Mouse (Mus musculus) monocyte, adult 2 months (primary cell): ENCODE measurements around the gene Zfp1.

Experiments used
- DNase-seq, 2 experiments: peaks; one replicate each; pipeline ENCODE4 v3.0.0; 2022; ENCODE audit warnings: low spot score in 2 of 2, low read depth in 1 of 2

Zfp1 gene

DNA sequence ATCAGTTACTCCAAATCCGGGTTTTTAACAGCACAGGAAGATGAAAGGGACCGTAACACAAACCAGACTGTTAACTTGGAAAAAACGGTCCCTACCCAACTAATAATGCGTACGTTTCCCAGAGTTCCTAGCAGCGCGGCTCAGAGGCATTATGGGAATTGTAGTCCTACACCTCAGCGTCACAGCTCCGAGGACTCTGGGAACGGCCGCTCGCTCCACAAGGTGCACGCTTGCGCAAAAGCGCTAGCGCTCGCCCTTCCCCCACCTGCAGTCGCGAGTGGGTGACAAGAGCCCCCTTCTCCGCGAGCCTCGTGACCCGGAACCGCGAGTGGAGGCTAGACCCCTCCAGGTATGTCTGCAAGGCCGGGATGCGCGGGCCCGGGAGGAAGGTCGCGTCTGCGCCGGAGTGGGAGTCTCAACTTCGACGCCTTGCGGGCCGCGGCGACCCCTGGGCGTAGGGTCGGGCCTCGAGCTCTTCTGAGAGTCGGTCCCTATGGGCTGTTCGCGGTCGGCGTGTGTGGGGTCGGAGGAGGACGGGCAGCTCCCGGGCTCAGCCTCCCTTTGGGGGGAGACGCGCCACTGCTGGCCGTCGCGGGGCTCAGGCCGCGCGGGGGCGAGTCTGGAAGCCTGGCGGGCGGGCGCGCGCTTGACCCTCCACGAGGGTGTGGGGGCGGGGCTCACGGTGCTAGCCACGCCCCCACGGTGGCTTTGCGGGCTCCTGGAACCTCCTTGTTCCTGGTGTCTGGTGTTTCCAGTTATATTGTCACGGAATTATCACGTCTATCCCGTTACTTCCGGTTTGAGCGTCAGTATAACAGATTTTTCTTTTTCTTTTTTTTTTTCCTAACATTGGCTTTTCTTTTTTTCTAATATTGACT, at the start of gene Zfp1:
Gene Zfp1, plus strand, starts transcription at position 138 of the 878 bp plus-strand sequence.
- DNase-seq, result peak; percentile 52 to 78

DNA sequence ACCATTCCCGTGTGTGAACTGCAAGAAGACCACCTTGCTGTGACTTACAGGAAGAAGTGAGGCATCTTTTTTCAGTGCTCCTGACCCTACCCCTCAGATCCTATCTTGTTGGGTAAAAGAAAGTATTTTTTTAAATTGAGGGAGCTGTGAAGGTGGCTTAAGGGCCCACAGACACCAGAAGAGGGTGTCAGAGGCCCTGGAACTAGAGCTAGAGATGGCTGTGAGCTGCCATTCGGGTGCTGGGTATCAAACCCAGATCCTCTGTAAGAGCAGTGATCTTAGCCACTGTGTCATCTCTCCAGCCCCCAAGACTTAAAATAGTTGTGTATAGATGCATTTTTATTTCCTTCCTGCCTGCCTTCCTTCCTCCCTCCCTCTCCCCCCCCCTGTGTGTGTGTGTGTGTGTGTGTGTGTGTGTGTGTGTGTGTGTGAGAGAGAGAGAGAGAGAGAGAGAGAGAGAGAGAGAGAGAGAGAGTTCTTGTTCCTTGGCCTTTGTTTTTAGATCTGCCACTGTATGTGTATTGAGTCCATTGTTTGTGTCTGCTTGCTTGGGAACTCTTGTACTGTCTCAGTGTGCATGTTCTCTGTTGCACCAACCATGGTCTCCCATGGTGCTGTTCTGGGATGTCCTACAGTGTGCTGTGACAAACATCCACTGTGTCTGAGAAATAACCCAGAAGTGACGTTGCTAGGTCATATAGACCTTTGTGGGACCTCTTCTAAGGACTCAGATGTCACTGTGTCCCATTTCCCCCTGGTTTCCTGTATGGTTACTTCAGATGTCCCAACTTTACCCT, 49.0 kb upstream of the Zfp1 start:
- no peak for DNase-seq

DNA sequence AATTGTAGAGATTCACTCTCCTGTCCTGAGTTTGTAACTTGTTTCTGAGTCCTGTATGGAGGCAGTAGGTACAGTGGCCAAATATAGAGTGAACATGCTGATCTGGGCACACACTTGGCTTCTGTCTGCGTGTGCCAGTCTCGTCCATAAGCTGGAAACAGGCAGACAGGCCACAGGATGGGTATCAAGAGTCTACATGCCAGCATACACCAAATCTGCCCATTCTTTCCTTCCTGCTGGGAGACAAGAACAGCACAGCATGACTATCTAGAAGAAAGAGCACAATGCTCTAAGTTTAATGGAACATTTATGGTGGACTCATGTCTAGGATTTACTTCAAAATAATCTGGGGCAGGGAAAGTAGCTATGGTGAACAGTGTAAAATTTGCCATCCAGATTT, 48.2 kb upstream of the Zfp1 start:
- no peak for DNase-seq

DNA sequence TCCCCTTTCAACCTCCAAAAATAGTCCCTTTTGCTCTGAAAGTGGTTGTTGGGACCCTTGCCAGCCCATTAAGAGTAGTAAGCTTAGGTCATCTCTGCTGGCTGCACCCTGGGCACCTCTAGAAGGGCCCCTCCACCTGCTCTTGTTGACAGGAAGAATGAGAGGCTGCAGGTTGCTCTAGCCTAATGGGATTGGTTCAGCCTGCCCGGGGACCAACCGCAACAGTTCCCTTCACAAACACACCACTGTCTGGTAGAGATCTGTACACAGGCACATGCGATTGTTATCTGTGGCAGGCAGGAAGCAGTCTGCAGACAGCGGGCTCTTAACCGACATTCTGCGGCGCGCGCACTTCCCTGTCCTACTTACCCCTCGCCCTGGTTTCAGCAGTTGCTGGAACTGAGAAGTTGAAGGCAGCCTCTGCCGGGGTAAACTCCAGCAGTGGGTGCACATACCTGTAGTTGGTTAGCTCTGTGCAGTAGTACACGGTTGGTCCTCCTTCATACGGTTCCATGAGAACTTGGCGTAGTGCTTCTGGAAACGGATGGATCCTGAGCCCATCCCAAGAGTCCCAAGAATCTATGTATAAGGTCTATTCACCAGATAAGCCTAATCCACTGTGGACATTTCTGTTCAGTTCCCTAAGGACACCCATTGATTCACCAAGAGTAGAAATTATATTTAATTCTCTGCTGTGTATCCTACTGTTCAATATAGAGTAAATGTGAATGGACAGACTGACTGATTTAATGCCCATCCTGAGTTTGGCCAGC, 47.3 kb upstream of the Zfp1 start:
- DNase-seq, result peak; percentile 6 to 28

DNA sequence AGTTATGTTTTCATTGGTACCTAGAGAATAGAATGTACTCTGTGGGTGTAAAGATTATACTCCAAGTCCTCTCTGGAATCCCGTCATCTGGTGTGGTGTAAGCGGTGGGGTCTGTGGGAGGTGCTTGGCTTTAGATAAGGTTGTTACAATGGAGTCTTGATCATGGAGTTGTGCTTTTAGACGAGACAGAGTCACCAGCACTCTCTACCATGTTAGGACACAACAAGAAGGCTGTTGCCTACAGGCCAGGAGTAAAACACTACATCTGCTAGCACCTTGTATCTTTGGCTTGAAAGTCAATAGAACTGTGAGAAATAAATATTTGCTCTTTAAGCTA, 46.7 kb upstream of the Zfp1 start:
- no peak for DNase-seq

DNA sequence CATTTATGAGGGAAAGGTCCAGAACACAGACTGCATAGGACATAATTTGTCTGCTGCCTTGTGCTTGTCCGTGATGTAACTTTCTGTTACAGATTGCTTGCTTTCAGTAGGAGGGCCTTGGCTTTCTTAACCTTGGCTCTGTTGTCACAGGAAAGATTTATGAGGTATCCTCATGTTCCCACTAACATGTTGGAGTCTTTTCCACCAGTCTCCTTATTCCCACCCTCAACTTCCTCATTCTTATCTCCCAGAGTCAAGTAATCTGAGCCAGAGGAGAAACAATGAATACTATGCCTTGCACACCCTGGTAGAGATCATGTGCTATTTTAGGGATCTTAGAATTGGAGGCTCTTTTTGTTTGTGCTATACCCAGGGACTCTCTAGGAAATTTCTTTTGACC, 45.9 kb upstream of the Zfp1 start:
- no peak for DNase-seq

DNA sequence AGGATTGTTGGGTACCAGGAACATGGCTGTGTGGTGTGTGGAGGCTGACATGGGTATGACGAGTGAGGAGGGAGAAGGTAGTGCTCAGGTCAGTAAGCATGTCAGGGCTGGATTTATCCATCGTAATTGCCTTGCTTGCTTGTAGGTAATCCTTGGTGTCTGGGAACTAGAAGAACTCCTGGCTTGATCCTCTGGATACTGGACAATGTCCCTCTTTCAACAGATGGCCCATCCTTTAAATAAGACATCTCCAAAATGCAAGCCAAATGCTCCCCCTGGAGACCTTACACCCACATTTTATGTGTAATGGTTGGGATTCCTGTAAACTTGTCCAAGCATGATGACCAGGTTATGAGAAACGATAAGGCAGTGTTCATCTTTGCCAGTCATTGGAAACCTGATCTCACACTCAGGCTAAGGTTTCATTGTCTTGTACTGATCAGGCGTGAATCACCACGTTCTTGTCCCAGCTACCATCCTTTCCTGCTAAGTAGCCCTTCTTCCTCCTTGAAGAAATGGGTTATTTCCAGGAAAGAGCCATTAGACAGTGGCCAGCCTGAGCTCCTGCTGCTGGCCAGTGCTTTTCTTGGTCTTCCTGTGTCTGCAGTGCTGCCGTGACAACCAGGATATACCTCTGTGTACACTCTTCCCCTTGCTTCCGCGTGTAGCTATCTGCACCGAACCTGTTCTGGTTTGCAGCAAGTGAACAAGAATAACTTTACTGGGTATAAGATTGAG, 43.3 kb upstream of the Zfp1 start:
- DNase-seq, result no peak

DNA sequence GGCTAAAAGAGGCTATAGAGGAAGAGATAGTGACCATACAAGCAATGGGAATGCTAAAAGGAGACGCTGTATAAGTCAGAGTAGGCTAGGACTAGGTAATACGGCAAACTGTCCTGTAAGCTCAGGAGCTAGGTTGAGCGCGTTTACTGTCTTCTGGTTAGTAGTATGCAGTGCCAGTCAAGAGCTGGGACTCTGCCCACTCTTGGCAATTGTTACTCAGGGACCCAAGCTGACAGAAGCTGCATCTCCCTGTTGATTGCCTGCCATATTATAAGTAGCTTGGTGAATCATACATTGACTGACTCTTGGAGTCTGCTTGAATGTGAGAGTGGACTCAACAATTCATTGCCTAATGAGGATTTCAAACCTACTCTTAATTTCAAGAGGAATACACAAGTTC, 41.2 kb upstream of the Zfp1 start:
- no peak for DNase-seq

DNA sequence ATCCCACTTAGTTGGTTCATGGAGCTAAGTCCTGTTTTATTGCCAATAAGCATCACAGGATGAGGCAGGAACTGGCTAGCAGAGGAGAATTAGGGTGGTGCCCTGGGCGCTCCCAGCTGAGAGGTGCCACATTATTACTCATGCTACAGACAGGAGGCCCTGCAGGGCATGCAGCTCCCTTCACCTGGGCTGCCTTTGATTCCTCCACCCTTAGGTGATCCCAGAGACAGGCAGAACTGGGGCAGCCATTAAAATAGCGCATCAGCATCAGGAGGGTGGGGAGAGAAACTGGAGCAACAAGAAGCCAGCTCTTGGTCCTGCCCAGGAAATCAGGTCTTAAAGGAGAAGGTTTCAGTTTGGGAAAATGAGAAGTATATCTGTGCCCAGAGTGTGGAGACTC, 38.2 kb upstream of the Zfp1 start:
- DNase-seq, result no peak

DNA sequence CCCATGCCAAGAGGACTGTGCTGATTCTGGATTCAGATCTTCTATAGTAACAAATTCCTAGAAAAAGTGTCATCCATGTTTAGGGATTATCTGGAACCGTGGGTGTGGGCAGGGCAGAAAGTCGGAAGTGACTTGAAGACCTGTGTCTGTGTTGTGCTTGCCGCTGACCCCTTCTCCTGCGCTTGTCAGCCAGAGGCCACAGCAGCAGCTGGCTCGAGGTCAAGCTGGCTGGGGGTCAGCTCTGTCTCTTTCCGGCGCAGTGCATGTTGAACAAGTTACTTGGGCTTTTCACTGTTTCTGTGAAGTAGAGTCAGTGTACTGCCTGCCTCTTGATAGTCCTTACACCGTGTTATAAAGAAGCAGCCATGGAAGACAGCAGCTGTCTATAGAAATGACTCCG, 36.2 kb upstream of the Zfp1 start:
- no peak for DNase-seq

DNA sequence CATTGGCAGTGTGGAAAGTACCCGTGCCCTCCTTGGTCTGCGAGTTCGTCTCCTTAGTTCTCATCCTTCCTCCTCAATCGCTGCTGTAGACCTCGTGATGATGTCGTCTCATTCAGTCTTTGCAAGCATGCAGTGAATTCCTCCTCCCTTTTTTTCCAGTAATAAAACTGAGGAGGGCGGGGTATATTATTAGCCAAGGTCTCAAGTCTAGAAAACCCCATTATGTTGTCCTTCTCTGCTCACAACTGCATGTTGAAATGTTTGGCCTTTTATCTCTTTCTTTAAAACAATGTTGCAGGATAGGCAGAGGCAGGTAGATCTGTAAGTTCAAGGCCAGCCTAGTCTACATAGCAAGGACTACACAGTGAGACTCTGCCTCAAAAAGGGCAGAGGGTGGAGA, 35.8 kb upstream of the Zfp1 start:
- DNase-seq, result no peak

DNA sequence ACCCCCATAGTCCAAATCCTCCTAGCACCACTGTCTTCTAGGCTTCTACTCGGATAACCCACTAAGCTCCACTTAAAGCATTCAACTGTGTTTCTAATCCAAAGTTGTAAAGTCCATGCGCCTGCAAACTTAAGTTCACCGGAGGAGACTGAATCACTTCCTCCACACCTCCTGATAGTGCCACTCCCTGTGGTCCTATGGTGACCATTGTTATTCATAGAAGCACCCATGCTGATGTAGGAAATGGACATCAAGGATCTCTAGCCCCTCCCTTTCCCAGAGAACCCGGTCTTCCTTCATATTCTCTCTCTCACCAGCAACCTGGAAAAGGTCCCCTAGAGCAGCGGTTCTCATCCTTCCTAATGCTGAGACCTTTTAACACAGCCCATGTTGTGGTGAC, 30.0 kb upstream of the Zfp1 start:
- no peak for DNase-seq

DNA sequence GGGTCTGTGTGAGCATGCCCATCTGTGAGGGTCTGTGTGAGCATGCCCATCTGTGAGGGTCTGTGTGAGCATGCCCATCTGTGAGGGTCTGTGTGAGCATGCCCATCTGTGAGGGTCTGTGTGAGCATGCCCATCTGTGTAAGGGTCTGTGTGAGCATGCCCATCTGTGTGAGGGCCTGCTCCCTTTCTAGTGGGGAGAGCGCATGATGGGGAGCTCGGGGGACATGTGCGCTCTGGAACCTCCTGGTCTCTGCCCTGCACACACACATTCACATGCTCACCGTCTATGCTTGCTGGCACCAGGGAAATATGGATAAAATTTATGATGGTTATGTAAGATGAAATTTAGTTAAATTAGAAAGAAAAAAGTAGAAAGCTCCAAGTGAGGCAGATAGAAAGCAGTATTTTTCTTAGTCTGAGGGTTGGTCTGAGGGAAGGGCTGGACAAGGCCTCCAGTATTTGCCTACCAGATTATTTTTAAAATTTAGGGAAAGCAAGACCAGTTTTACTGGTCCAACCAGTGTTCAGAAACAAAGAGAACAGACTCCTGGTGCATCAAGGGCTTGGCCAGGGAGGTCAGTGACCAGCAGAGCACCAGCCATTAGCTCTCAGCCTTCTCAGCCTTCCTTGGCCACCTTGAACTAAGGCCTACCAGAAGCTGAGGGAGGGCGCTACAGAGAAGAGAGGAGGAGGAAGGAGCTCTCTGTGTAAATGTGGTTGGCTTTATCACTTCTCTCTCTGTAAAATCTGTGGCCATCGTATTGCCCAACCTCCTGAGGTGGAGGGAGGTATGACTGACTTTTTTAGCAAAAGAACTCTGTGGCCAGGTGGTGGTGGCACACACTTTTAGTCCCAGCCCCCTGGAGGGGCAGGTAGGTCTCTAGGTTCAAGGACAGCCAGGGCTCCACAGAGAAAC, 28.2 kb upstream of the Zfp1 start:
- no peak for DNase-seq

DNA sequence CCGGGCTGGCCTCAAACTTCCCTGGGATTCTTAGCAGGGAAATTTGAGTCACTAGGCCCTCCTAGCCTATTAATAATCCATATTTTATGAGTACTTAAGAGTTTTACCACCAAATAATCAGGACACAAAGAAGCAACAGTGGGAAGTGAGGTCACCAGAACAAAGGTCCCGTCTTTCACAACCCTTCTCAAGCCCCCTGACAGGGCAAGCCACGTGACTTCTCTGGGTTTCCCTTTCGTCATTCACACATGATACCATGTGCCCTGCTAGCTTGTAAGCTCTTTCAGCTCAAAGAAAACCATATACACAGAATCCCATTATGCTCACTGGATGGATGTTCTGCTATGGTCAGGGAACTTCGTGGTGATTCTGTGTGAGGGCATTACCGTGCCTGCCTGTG, 25.4 kb upstream of the Zfp1 start:
- no peak for DNase-seq

DNA sequence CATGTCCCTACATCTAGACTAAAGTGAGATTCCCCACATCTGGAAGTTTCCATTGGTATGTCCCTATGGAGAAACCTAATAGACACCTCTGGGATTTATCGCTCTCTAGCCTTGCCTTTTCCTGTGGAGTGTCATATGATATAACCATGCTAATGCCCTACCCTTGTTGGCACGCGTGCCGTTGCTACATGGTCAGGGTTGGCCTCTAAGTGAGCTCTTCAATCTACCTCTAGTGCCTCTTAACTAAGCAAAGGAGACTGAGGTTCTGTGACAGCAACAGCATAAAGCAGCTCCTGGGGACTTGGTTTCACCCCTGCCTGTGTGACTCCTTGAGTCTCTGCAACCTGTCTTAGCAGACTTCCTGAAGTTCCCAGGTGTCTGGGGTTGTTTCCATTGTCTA, 24.9 kb upstream of the Zfp1 start:
- no peak for DNase-seq

DNA sequence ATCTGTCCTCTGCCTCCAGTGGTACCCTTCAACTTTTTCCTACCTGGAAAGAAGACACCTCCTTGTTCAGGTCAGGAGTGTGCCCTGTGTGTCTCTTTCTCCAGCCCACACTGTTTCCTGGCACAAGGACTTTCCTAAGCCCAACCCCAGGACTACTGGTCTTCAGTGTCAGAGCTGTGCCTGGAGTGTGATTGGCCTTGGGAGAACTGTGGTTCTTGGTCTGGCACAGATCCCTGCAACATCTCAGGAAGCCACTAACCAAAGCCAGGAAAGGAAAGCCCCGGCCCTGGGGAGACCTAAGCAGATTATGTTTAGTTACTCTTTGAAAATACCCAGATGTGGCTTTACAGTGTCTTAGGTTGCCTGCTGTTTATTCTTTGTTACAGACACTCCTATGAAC, 23.3 kb upstream of the Zfp1 start:
- no peak for DNase-seq

DNA sequence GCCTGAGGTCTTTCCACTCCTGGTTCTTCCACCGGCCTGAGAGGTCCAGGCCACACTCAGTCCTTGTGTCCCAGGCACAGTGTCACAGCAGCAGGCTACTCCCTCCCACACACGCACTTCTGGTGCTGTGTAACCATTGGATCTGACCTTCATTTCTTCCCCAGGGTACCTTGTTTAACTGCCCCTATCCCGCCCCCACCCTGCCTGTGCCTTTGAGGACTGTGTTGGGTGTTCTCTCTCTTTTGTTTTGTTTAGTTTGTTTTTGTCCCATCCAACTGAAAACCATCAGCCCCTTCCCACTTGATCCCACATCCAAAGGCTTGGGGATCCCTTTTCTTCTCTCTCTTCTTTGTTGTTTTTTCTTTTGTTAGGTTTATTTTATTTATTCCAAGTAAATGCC, 21.1 kb upstream of the Zfp1 start:
- no peak for DNase-seq

DNA sequence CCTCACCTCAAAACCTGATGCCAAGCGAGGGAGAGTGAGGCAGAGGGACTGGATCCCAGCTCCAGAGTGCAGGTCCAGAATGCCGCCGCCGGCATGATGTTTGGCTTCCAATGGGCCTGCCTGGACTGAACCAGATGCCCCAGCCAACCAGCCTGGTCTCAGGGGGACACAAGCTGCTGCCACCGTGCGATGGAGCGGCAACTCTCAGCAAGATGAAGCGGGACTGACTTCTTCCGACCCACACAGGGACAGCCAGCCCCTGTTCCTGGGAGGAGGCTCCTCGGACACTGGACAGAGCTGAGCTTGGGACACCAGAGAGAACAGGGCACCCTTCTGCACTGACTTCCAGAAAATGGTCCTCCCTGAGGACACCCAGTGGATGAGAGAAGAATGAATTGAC, 20.6 kb upstream of the Zfp1 start:
- no peak for DNase-seq

DNA sequence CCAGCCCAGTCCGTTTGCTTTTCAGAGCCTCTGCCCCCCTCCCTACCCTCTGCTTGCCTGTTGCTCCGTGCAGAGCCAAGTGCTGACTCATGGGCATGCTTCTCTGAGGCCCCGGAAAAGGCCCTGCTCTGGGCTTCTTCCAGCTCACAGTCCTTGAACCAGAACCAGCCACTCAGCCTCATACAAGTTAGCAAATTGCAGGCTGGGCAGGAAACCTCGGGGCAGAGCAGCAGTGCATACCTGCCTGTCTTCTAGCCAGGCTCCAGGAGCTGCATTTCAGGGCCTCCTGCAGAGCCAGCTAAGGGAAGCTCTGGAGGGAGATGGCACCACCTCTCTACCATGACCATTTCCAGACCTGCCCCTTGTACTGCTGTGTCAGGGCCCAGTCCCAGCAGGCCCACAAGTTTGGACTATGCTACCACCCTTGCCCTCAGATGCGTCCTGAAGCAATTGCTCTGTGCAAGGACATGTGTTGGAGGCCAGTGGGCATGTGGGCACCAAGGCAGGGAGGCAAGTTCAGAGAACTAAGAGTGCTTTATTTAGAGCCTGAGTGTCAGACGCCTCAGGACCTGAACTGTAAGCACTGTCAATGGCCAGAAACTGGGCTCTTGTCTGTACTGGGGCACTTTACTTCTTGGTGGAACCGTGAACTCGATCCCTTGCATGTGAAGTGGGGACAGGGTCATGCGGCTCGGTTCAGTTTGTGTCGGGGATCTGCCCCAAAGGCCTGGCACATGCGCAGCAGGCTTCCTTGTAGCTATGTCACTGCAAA, 18.9 kb upstream of the Zfp1 start:
- DNase-seq, result no peak
